Comparison of ENCODE assay signal across 21 mouse cellular contexts in genomic region chr14:103966293-103966692, GRCm38 (mm10).
"Had no signal": no experiment of that assay in that cellular context is flagged by ENCODE, and none has a peak within 500 bp of the region (broad histone marks: within the 10 kb centered on the region; RNA-seq: fewer than 3 reads in every experiment).

No protein-coding gene starts in this region.

- H3K4me3 ChIP-seq: lung, embryonic 15.5 days; megakaryocyte, embryonic 14.5 days; midbrain, embryonic 13.5 days; myocyte; neural tube, embryonic 13.5 days; neural tube, embryonic 15.5 days had no signal

- ATAC-seq: lung, postnatal 0 days; midbrain, embryonic 13.5 days; midbrain, embryonic 16.5 days had no signal

- H3K9me3 ChIP-seq: lung, embryonic 15.5 days; midbrain, embryonic 13.5 days; neural tube, embryonic 13.5 days; neural tube, embryonic 15.5 days had no signal

- H3K4me2 ChIP-seq: lung, embryonic 15.5 days; midbrain, embryonic 11.5 days; midbrain, embryonic 13.5 days; neural tube, embryonic 13.5 days; neural tube, embryonic 15.5 days had no signal

- H3K27ac ChIP-seq: lung, embryonic 15.5 days; macrophage; midbrain, embryonic 13.5 days; neural tube, embryonic 13.5 days; neural tube, embryonic 15.5 days had no signal

- H3K27me3 ChIP-seq: lung, embryonic 15.5 days; megakaryocyte, embryonic 14.5 days; midbrain, embryonic 13.5 days; neural tube, embryonic 13.5 days; neural tube, embryonic 15.5 days had no signal

- H3K36me3 ChIP-seq: lung, embryonic 15.5 days; midbrain, embryonic 13.5 days; neural tube, embryonic 13.5 days; neural tube, embryonic 15.5 days had no signal

- H3K9ac ChIP-seq: lung, embryonic 15.5 days; midbrain, embryonic 13.5 days; neural tube, embryonic 13.5 days; neural tube, embryonic 15.5 days had no signal

- DNase-seq: lung, adult 2 months; lung, postnatal 14 days; lung, postnatal 36 days; retina, postnatal 1 day; right cerebral cortex, adult 18-20 months; right cerebral cortex, postnatal 25 days; right cerebral cortex, postnatal 4 days; spleen, adult 18-20 months; thymus, adult 18-20 months; thymus, postnatal 14 days; thymus, postnatal 36 days had no signal

- H3K4me1 ChIP-seq: lung, embryonic 15.5 days; megakaryocyte, embryonic 14.5 days; midbrain, embryonic 13.5 days; neural tube, embryonic 13.5 days; neural tube, embryonic 15.5 days had no signal
